Mouse (Mus musculus) lung, embryonic 16.5 days (tissue): ENCODE measurements around the gene Ms4a6b. TPM values are rescaled to one million over a fixed set of nuclear protein-coding genes. Genes with fewer than 3 reads are reported as not detected.
"Not testable (repeated sequence)": the region's sequence is repeated elsewhere in the genome, so short reads cannot be mapped to it uniquely, and the experiment has no call there.

Source experiments
- ATAC-seq: fragments of 200-750 bp; cut with Nextera tagmentation; 2 replicates; pipeline ENCODE4 v1.8.0; 2017; ENCODE audit warnings: low read depth, mild to moderate bottlenecking, moderate library complexity
- H3K27ac ChIP-seq: fragments of 300-500 bp; sonication (generic); 2 replicates; pipeline ENCODE4 v1.5.1; 2014; ENCODE audit warnings: mild to moderate bottlenecking, control low read depth, low read length
- H3K27me3 ChIP-seq: fragments of 300-500 bp; sonication (generic); 2 replicates; pipeline ENCODE4 v1.6.1; 2014; ENCODE audit warnings: low read depth, low read length, mixed read lengths; ENCODE audit not compliant: control insufficient read depth, insufficient read depth
- H3K36me3 ChIP-seq: fragments of 300-500 bp; sonication (generic); 2 replicates; pipeline ENCODE4 v1.6.1; 2014; ENCODE audit warnings: low read length; ENCODE audit not compliant: control insufficient read depth, insufficient read depth
- H3K4me1 ChIP-seq: fragments of 300-500 bp; sonication (generic); replicated peaks from 2 replicates; pipeline ENCODE4 v1.6.1; 2014; ENCODE audit warnings: low read length, mixed read lengths; ENCODE audit not compliant: control insufficient read depth, insufficient read depth
- H3K4me2 ChIP-seq: fragments of 300-500 bp; sonication (generic); 2 replicates; pipeline ENCODE4 v1.6.1; 2014; ENCODE audit warnings: low read depth, low read length, control low read depth
- H3K4me3 ChIP-seq: fragments of 300-500 bp; sonication (generic); 2 replicates; pipeline ENCODE4 v1.5.1; 2014; ENCODE audit warnings: mild to moderate bottlenecking, low read length, control low read depth
- H3K9ac ChIP-seq: fragments of 300-500 bp; sonication (generic); 2 replicates; pipeline ENCODE4 v1.6.1; 2014; ENCODE audit warnings: low read length, control low read depth
- H3K9me3 ChIP-seq: fragments of 300-500 bp; sonication (generic); 2 replicates; pipeline ENCODE4 v1.6.1; 2016; ENCODE audit warnings: low read length; ENCODE audit not compliant: control insufficient read depth
- WGBS: fragments of 180-500 bp; shearing (Covaris S2); extraction: QIAGEN DNeasy Blood & Tissue Kit; methylation state at CpG from one replicate; pipeline ENCODE4 v1.1.7; 2014; 5-methylcytosine and 5-hydroxymethylcytosine counted together
- polyA plus RNA-seq: library from polyadenylated mRNA; unstranded; fragments of >200 nt; fragmentation: Nextera tagmentation; extraction: Ambion mirVana; gene quantifications from 2 replicates; pipeline ENCODE4 v1.2.1, GENCODE M21; 2015

Ms4a6b gene
- polyA plus RNA-seq, 1 experiment from 2014 or later, result 5.5 TPM

- no peaks in the 10 kb centered on the region for H3K9me3 ChIP-seq
- H3K4me1 ChIP-seq, result no peaks in the 10 kb centered on the region
- H3K4me2 ChIP-seq, result no peak overlapping the region
- no peaks in the 10 kb centered on the region for H3K27me3 ChIP-seq
- H3K36me3 ChIP-seq, result no peaks in the 10 kb centered on the region
- H3K4me3 ChIP-seq, result no peak overlapping the region
- WGBS, result 57% methylated on average over 4 of the region's 4 CpGs
- H3K9ac ChIP-seq, result no peak overlapping the region
- H3K27ac ChIP-seq, result no peak overlapping the region
- no peak for ATAC-seq
These were observed 24.7 kb upstream of the Ms4a6b start for GRCm38 (mm10) chr19:11491406-11492189.

GRCm38 (mm10) chr19:11492671-11493070 is 23.6 kb upstream of the Ms4a6b start:
- no peaks in the 10 kb centered on the region for H3K9me3 ChIP-seq
- no peak overlapping the region for H3K4me2 ChIP-seq
- H3K27ac ChIP-seq, result no peak overlapping the region
- H3K4me3 ChIP-seq, result no peak overlapping the region
- no peak overlapping the region for H3K9ac ChIP-seq
- no peaks in the 10 kb centered on the region for H3K27me3 ChIP-seq
- H3K4me1 ChIP-seq, result no peaks in the 10 kb centered on the region
- no peaks in the 10 kb centered on the region for H3K36me3 ChIP-seq
- 76% methylated on average over 1 of the region's 1 CpGs for WGBS
- ATAC-seq, result no peak

GRCm38 (mm10) chr19:11494519-11494918 is 21.8 kb upstream of the Ms4a6b start:
- H3K9me3 ChIP-seq, result no peaks in the 10 kb centered on the region
- no peak overlapping the region for H3K9ac ChIP-seq
- 56% methylated on average over 3 of the region's 3 CpGs for WGBS
- H3K4me3 ChIP-seq, result no peak overlapping the region
- H3K27ac ChIP-seq, result no peak overlapping the region
- ATAC-seq, result no peak
- H3K36me3 ChIP-seq, result no peaks in the 10 kb centered on the region
- no peak overlapping the region for H3K4me2 ChIP-seq
- H3K27me3 ChIP-seq, result no peaks in the 10 kb centered on the region
- no peaks in the 10 kb centered on the region for H3K4me1 ChIP-seq

GRCm38 (mm10) chr19:11496361-11496760 is 20.0 kb upstream of the Ms4a6b start:
- ATAC-seq, result no peak
- WGBS, result 77% methylated on average over 6 of the region's 6 CpGs
- no peak overlapping the region for H3K4me2 ChIP-seq

GRCm38 (mm10) chr19:11497300-11497699 is 19.0 kb upstream of the Ms4a6b start:
- H3K4me2 ChIP-seq, H3K4me1 ChIP-seq, H3K9ac ChIP-seq, H3K27me3 ChIP-seq, ATAC-seq, H3K27ac ChIP-seq, H3K36me3 ChIP-seq, H3K4me3 ChIP-seq, H3K9me3 ChIP-seq: not testable (repeated sequence)
- WGBS, result 66% methylated on average over 1 of the region's 1 CpGs

More at GRCm38 (mm10) chr19:11496361-11496760, 20.0 kb upstream of the Ms4a6b start:
- Histone ChIP-seq H3K36me3 (no peaks in the 10 kb centered on the region), H3K9ac (no peak overlapping the region), H3K4me1 (no peaks in the 10 kb centered on the region), H3K4me3 (no peak overlapping the region), H3K27me3 (no peaks in the 10 kb centered on the region), H3K9me3 (no peaks in the 10 kb centered on the region), H3K27ac (no peak overlapping the region)

GRCm38 (mm10) chr19:11500796-11501195 is 15.5 kb upstream of the Ms4a6b start:
- Histone ChIP-seq H3K9me3 (no peaks in the 10 kb centered on the region), H3K4me2 (no peak overlapping the region), H3K27me3 (no peaks in the 10 kb centered on the region), H3K27ac (no peak overlapping the region), H3K4me1 (no peaks in the 10 kb centered on the region), H3K4me3 (no peak overlapping the region), H3K36me3 (no peaks in the 10 kb centered on the region), H3K9ac (no peak overlapping the region)
- 81% methylated on average over 1 of the region's 1 CpGs for WGBS
- ATAC-seq, result no peak

- Histone ChIP-seq H3K4me2 (no peak overlapping the region), H3K9me3 (no peaks in the 10 kb centered on the region), H3K4me3 (no peak overlapping the region), H3K9ac (no peak overlapping the region), H3K36me3 (no peaks in the 10 kb centered on the region), H3K27me3 (no peaks in the 10 kb centered on the region), H3K4me1 (no peaks in the 10 kb centered on the region), H3K27ac (no peak overlapping the region)
- 79% methylated on average over 4 of the region's 4 CpGs for WGBS
- ATAC-seq, result no peak
These were observed 15.0 kb upstream of the Ms4a6b start for GRCm38 (mm10) chr19:11501326-11501725.

GRCm38 (mm10) chr19:11504857-11505256 is 11.5 kb upstream of the Ms4a6b start:
- Histone ChIP-seq H3K4me2 (no peak overlapping the region), H3K36me3 (no peaks in the 10 kb centered on the region), H3K27ac (no peak overlapping the region), H3K4me3 (no peak overlapping the region), H3K9me3 (no peaks in the 10 kb centered on the region), H3K27me3 (no peaks in the 10 kb centered on the region), H3K4me1 (no peaks in the 10 kb centered on the region), H3K9ac (no peak overlapping the region)
- WGBS, result 56% methylated on average over 1 of the region's 1 CpGs
- no peak for ATAC-seq

- Histone ChIP-seq H3K4me2 (no peak overlapping the region), H3K4me1 (no peaks in the 10 kb centered on the region), H3K9me3 (no peaks in the 10 kb centered on the region), H3K27me3 (no peaks in the 10 kb centered on the region), H3K36me3 (no peaks in the 10 kb centered on the region), H3K4me3 (no peak overlapping the region), H3K27ac (no peak overlapping the region), H3K9ac (no peak overlapping the region)
- WGBS, result 37% methylated on average over 1 of the region's 1 CpGs
- no peak for ATAC-seq
These were observed 2.9 kb upstream of the Ms4a6b start for GRCm38 (mm10) chr19:11513458-11513857.
